Mouse (Mus musculus): ENCODE measurements around the gene Dock1. TPM values are rescaled to one million over a fixed set of nuclear protein-coding genes. Genes with fewer than 3 reads are reported as not detected.
A peak's percentile ranks its signal among the peaks of the same experiment; 100 is the strongest.

The Dock1 gene
- 28.4 and 29.3 TPM in 2 replicates for polyA plus RNA-seq (2016; fragmentation: Nextera tagmentation; extraction: Ambion mirVana)

GRCm38 (mm10) chr7:134670312-134671002, at the start of gene Dock1:
TSS of gene Dock1 (plus strand) at chr7:134670654.
- no peaks in the 10 kb centered on the region for H3K36me3 ChIP-seq
- H3K4me2 ChIP-seq (replicated peaks): peak within 1 kb of the TSS; percentile 94
- WGBS: 3% methylated on average over 55 of the region's 77 CpGs
- H3K4me3 ChIP-seq: peak within 1 kb of the TSS; percentile 69
- peak within 1 kb of the TSS; percentile 73 for H3K9ac ChIP-seq
- peak; percentile 79 for ATAC-seq (ENCODE audit: low FRiP score)
- H3K4me1 ChIP-seq: peaks cover 30% of the 10 kb centered on the region
- peaks cover 28% of the 10 kb centered on the region for H3K27me3 ChIP-seq
- peak within 1 kb of the TSS; percentile 66; the same call in 1 of the 2 replicates for H3K27ac ChIP-seq
- no peaks in the 10 kb centered on the region for H3K9me3 ChIP-seq (replicated peaks)

DNA sequence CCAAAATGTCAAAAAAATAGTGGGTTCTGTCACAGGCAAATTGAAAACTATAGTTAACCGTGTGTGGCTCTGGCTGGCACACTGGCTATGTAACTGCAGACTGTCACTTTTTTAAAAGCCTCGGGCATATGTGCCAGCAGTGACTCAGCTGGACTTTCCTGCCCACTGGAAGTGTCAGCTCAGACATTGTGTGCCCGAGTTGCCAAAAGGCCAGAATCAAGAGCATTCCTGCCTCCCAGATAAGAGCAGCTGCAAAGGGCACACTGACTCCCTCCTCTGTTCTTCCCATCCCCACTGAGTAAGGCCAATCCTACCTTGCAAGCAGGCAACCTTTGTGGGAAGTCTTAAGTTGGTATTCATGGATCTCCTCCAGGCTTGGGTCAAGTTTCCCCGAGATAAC, 42.5 kb upstream of the Dock1 start:
- ATAC-seq (ENCODE audit: low FRiP score): no peak
- no peak overlapping the region for H3K27ac ChIP-seq
- WGBS: 79% methylated on average over 4 of the region's 4 CpGs
- H3K9ac ChIP-seq: no peak overlapping the region
- no peaks in the 10 kb centered on the region for H3K4me1 ChIP-seq
- no peak overlapping the region for H3K4me2 ChIP-seq (replicated peaks)
- H3K36me3 ChIP-seq: no peaks in the 10 kb centered on the region
- no peaks in the 10 kb centered on the region for H3K27me3 ChIP-seq
- H3K9me3 ChIP-seq (replicated peaks): no peaks in the 10 kb centered on the region
- no peak overlapping the region for H3K4me3 ChIP-seq

- Histone ChIP-seq H3K4me2 (replicated peaks) (no peak overlapping the region), H3K9ac (no peak overlapping the region), H3K4me3 (no peak overlapping the region), H3K27ac (no peak overlapping the region), H3K4me1 (no peaks in the 10 kb centered on the region), H3K27me3 (peaks cover 6% of the 10 kb centered on the region; the same call in 1 of the 2 replicates), H3K36me3 (no peaks in the 10 kb centered on the region), H3K9me3 (replicated peaks) (no peaks in the 10 kb centered on the region)
- WGBS: 91% methylated on average over 8 of the region's 8 CpGs
- no peak for ATAC-seq (ENCODE audit: low FRiP score)
These were observed 20.1 kb upstream of the Dock1 start for GRCm38 (mm10) chr7:134650246-134650830.

DNA sequence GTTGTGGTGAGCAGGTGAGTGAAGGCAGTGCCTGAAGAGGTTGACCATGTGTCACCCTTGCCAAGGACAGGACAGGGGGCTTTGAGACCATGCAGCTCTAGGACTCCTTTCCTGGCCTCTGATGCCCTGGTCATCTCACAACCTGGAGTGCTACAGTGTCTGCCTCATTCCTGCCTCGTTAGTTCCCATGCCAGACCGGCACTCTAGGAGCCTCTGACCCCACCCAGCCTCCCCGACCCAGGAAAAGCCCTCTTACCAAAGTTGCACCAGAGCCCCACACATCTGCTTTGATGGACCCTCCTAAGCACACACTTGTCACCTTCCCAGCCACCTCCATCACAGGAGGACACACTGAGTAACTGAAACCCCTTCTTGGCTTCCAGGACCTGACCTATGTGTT, 19.4 kb upstream of the Dock1 start:
- ATAC-seq (ENCODE audit: low FRiP score): no peak
- Histone ChIP-seq H3K4me2 (replicated peaks) (no peak overlapping the region), H3K9me3 (replicated peaks) (no peaks in the 10 kb centered on the region), H3K27ac (no peak overlapping the region), H3K9ac (no peak overlapping the region), H3K4me1 (no peaks in the 10 kb centered on the region), H3K27me3 (peaks cover 6% of the 10 kb centered on the region; the same call in 1 of the 2 replicates), H3K36me3 (no peaks in the 10 kb centered on the region), H3K4me3 (no peak overlapping the region)
- 86% methylated on average over 3 of the region's 3 CpGs for whole genome bisulfite sequencing

- H3K4me1 ChIP-seq: no peaks in the 10 kb centered on the region
- WGBS: 11% methylated on average over 2 of the region's 2 CpGs
- no peak overlapping the region for H3K27ac ChIP-seq
- H3K4me3 ChIP-seq: no peak overlapping the region
- H3K9me3 ChIP-seq (replicated peaks): peaks cover 7% of the 10 kb centered on the region; the same call in 1 of the 2 replicates
- no peak overlapping the region for H3K4me2 ChIP-seq (replicated peaks)
- H3K27me3 ChIP-seq: no peaks in the 10 kb centered on the region
- H3K9ac ChIP-seq: no peak overlapping the region
- no peak for ATAC-seq (ENCODE audit: low FRiP score)
- no peaks in the 10 kb centered on the region for H3K36me3 ChIP-seq
These were observed 7.2 kb upstream of the Dock1 start for GRCm38 (mm10) chr7:134663241-134663640.

GRCm38 (mm10) chr7:134665642-134666282, 4.7 kb upstream of the Dock1 start:
- Histone ChIP-seq H3K4me3 (no peak overlapping the region), H3K4me2 (replicated peaks) (no peak overlapping the region), H3K27me3 (peaks cover 15% of the 10 kb centered on the region), H3K4me1 (peaks cover 6% of the 10 kb centered on the region), H3K9ac (no peak overlapping the region), H3K9me3 (replicated peaks) (no peaks in the 10 kb centered on the region), H3K27ac (no peak overlapping the region), H3K36me3 (no peaks in the 10 kb centered on the region)
- WGBS: 79% methylated on average over 5 of the region's 5 CpGs
- ATAC-seq (ENCODE audit: low FRiP score): no peak

- 87% methylated on average over 4 of the region's 4 CpGs for WGBS
- Histone ChIP-seq H3K9me3 (replicated peaks) (no peaks in the 10 kb centered on the region), H3K4me3 (no peak overlapping the region), H3K9ac (no peak overlapping the region), H3K4me1 (peaks cover 18% of the 10 kb centered on the region), H3K27me3 (peaks cover 28% of the 10 kb centered on the region), H3K36me3 (no peaks in the 10 kb centered on the region), H3K27ac (no peak overlapping the region), H3K4me2 (replicated peaks) (no peak overlapping the region)
- ATAC-seq (ENCODE audit: low FRiP score): no peak
These were observed 3.2 kb upstream of the Dock1 start for GRCm38 (mm10) chr7:134667271-134667702.

- Histone ChIP-seq H3K4me1 (peaks cover 30% of the 10 kb centered on the region), H3K27ac (no peak overlapping the region), H3K9ac (peak overlapping the region; percentile 73), H3K27me3 (peaks cover 28% of the 10 kb centered on the region), H3K4me3 (peak overlapping the region; percentile 69), H3K36me3 (no peaks in the 10 kb centered on the region), H3K9me3 (replicated peaks) (no peaks in the 10 kb centered on the region), H3K4me2 (replicated peaks) (peak overlapping the region; percentile 94)
- no peak for ATAC-seq (ENCODE audit: low FRiP score)
- 92% methylated on average over 14 of the region's 14 CpGs for WGBS
These were observed 761 bp upstream of the Dock1 start for GRCm38 (mm10) chr7:134669474-134670311.

GRCm38 (mm10) chr7:134671003-134671461, 578 bp downstream of the Dock1 start:
- H3K27me3 ChIP-seq: peaks cover 28% of the 10 kb centered on the region
- H3K9ac ChIP-seq: peak overlapping the region; percentile 73
- H3K9me3 ChIP-seq (replicated peaks): no peaks in the 10 kb centered on the region
- peak overlapping the region; percentile 66; the same call in 1 of the 2 replicates for H3K27ac ChIP-seq
- peak overlapping the region; percentile 94 for H3K4me2 ChIP-seq (replicated peaks)
- H3K36me3 ChIP-seq: no peaks in the 10 kb centered on the region
- H3K4me1 ChIP-seq: peaks cover 30% of the 10 kb centered on the region
- H3K4me3 ChIP-seq: peak overlapping the region; percentile 69
- peak; percentile 23; the same call in 1 of the 2 replicates for ATAC-seq (ENCODE audit: low FRiP score)
- 2% methylated on average over 28 of the region's 28 CpGs for WGBS

- no peak for ATAC-seq (ENCODE audit: low FRiP score)
- H3K36me3 ChIP-seq: no peaks in the 10 kb centered on the region
- peak overlapping the region; percentile 69 for H3K4me3 ChIP-seq
- peak overlapping the region; percentile 73 for H3K9ac ChIP-seq
- H3K4me1 ChIP-seq: peaks cover 30% of the 10 kb centered on the region
- peak overlapping the region; percentile 66; the same call in 1 of the 2 replicates for H3K27ac ChIP-seq
- no peaks in the 10 kb centered on the region for H3K9me3 ChIP-seq (replicated peaks)
- WGBS: 38% methylated on average over 7 of the region's 7 CpGs
- H3K4me2 ChIP-seq (replicated peaks): peak overlapping the region; percentile 94
- peaks cover 28% of the 10 kb centered on the region for H3K27me3 ChIP-seq
These were observed 1.0 kb downstream of the Dock1 start for GRCm38 (mm10) chr7:134671467-134671901.

GRCm38 (mm10) chr7:134673135-134673534, 2.7 kb downstream of the Dock1 start:
- H3K9me3 ChIP-seq (replicated peaks): no peaks in the 10 kb centered on the region
- H3K27me3 ChIP-seq: peaks cover 28% of the 10 kb centered on the region
- H3K4me3 ChIP-seq: no peak overlapping the region
- H3K36me3 ChIP-seq: no peaks in the 10 kb centered on the region
- no peak overlapping the region for H3K4me2 ChIP-seq (replicated peaks)
- no peak overlapping the region for H3K27ac ChIP-seq
- 86% methylated on average over 5 of the region's 5 CpGs for WGBS
- peaks cover 35% of the 10 kb centered on the region for H3K4me1 ChIP-seq
- no peak for ATAC-seq (ENCODE audit: low FRiP score)
- no peak overlapping the region for H3K9ac ChIP-seq
